Mouse (Mus musculus) c-Kit-positive CD71-positive TER-119-negative erythroid progenitor cells, embryonic 14.5 days (primary cell): ENCODE results near the gene Cage1.

Experiments
- DNase-seq: peaks from one replicate; pipeline ENCODE4 v3.0.0-alpha.2; 2013; ENCODE audit warnings: low read depth

Cage1 gene

DNA sequence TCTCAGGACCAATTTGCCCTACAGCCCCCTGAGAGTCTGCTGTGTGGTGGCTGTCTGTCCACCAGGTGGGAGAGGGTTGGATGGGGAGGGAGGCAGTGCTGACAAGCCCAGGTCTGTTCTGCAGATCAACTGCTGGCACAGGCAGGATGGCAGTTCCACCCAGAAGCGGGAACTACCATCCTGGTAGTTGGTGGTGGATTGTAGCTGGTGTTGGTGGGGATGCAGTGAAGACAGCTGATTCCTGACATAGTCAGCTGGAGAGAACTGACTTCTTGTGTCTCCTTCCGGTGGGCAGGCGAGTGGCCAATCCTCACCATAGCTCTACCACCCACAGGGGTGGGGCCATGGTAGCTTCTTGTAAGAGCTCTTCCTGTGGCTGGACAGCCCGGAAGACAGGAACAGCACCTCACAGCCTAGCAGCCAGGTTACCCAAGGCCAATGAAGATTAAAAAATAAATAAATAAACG, 26.4 kb downstream of the Cage1 start:
- no peak for DNase-seq

DNA sequence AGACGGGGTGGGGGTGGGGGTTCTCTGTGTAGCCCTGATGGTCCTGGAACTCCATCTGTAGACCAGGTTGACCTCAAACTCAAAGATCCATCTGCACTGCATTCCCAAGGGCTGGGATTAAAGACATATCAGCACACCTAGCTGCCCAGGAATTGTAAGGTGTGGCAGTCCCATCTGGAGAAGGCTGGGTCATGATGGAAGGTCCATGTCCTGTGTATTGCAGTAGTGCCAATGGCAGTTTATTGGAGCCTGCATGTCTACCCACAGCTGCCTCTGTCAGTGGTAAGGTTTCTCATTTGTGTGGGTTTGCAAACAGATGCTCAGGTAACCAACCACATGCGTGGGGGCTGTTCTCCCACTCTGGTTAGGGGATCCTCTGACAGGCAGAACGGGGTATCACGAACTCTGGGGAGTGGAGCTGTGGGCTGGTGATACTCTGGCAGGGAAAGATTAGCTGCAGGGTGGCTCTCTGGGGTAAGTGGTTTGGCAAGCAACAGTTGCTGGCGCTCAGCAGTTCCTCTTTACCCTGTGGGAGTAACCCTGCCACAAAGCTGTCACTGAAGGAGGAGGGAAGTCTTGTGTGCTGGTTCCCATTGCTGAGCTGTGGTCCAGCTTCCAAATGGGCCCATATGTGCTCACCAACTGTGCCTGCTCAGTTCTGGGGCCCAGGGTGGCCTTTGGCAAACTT, 27.0 kb downstream of the Cage1 start:
- DNase-seq: no peak

DNA sequence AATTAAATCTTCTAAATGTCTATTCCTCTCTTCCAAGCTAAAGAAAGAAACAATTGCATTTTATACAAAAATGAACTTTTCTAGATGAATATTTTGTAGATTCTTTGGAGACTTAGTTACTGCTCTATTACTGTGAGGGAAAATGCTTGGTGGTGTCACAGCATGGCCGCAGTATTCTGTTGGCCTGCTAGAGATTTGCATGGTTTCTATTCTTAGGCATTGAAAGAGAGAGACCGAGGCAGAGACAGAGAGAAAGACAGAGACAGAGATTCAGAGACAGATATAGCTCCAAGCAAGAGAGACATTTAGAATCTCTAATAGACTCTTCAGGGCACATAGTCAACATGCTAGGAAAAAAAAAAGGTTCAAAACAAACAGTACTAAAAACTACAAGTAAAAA, 28.9 kb downstream of the Cage1 start:
- no peak for DNase-seq

DNA sequence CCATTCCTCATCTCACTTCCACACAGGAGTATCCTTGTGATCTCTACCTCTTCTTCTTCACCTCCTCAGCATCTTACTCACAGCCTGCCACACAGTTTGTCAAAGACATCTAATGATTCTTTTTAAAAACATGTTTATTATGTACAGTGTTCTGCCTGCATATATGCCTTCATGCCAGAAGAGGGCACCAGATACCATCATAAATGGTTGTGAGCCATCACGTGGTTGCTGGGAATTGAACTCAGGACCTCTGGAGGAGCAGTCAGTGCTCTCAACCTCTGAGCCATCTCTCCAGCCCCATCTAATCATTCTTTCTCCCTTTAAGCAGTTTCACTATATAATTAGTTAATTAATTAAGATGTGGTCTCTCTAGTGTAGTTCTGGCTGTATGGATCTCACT, 34.4 kb downstream of the Cage1 start:
- DNase-seq: no peak

DNA sequence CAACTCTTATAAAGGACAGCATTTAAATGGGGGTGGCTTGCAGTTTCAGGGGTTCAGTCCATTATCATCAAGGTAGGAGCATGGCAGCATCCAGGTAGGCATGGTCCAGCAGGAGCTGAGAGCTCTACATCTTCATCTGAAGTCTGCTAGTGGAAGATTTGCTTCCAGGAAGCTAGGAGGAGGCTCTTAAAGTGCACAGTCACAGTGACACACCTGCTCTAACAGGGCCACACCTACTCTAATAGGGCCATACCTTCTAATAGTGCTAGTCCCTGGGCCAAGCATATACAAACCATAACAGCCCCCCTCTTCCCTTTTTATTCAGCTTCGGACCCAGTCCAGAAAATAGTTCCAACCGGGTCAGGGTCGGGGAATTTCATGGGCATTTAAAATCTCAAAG, 37.2 kb downstream of the Cage1 start:
- no peak for DNase-seq

DNA sequence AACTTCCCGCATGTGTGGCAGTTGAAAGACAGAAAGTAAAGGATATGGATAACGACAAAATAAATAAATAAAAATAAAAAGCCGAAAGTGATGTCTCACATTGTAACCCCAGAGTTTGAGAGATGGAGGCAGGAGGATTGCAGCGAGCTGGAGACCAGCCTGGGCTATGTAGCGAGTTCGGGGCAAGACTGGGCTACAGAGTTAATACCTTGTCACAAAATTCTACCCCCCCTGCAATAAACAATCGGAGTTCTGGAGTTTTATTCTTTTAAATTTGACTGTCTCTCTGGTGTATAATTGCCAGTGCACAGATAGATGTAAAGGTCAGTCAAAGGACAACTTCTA, 42.5 kb downstream of the Cage1 start:
- DNase-seq: no peak

DNA sequence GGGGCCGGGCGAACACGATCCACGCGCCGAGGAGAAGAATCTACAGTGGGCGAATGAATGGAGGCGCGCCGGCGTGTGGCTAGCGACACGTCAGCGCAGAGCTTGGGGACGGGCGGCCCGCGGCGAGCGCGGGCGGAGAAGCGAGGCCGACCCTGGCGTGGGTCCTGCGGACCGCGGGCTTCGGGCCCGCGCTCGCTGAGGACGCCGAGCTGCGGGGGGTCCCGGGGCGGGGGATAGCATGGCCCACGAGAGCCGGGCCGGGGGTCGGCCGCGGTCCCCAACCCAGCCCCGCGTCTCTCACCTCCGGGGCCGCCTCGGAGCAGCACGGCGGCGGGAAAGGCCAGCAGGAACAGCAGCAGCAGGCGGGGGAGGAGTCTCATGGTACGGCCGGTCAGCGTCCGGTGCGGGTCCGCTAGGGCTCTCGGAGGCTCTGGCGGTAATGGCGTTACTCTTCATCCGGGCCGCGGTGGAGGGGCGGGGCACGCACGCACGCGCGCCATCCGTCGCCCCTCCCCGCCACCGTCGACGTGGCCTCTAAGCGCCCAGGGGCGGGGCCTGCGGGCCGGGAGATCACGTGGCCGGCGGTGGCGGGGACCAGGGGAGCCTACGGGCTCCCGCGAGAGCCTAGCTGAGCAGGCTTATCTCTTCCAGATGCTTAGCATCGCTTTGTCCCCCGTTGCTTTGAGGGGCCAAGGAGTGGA, 43.0 kb downstream of the Cage1 start, which contains the start of gene Ssr1:
Ssr1 (minus strand) TSS at position 514 of the 701 bp plus-strand sequence.
- peak; percentile 89 for DNase-seq

DNA sequence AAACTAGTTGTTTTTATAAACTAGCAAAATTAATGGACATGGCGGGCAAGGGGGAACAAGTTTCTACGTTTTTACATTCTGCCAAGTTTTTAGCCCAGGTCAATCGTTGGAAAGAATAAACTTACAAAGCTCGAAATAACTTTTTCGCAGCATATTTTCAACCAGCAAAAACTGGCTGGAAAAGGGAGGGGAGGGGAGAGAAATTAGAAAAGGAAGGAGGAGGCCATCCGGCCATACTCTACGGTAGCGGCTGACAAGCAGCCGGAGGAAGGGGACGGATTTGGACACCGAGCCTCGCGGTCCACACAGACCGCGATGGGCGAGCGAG, 43.5 kb downstream of the Cage1 start:
- no peak for DNase-seq

DNA sequence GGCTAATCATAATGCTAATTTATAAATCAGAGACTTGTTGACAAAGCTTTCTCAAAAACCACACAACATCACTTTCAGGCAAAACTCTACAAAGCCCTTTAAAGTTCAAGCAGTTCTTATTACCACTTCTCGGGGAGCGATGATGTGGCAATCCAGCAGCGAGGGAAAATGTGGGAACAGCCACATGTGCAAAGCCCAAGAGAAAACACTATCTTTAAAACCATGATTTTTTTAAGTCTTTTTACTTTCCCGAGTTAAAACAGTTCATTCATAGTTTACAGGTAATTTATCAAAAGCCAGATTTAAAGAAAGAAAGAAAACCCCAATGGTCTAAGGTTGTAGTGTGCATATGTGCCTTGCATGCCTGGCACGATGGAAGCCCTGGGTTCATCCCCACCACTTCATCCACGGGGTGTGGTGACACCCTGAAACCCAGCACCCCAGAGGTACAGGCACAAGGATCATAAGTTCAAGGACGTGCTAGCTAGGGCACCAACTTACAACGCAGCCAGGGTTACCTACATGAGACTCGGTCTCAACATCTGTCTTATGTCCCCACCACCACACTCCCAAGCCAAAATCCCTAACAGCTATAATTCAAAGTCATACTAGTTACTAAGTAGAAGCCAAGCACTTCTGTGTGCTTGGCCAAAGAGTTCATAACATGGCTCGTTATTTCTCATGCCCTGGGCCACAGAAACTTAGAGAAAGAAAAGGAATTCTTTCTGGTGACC, 44.1 kb downstream of the Cage1 start:
- DNase-seq: peak; percentile 19

DNA sequence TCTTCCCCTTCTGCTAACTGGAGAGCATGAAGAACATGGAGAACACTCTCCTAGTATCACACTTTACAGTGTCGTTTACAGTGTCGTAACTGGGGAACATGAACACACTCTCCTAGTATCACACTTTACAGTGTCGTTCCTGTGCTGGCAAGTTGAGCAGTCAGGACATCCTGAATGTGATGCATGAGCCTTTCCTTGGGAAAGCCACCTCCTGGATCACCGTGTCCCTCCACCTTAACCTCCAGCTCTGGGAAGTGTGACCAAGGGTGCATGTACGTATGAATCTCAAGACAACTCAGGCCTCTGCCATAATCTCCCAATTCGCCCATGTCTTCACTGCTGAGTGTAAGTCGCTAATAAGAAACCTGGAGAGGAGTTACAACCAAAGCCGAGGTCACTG, 47.2 kb downstream of the Cage1 start:
- DNase-seq: no peak

DNA sequence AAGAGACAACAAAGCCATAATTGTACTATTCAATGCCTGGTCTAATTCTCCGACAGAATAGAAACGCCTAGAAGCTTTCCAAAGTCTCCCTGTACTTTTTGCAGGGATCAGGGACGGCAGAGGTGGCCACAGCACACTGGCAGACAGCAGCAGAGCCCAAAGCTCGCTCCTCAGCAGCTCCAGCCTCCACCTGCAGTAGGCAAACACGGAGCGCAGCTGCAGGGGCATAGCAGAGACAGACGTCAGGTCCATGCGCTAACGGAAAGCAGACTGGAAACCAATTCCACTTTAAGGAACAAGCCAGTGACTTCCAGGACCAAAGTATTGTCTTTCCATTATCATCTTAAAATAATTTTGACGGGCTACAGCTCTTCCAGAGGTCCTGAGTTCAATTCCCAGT, 50.7 kb downstream of the Cage1 start:
- no peak for DNase-seq

DNA sequence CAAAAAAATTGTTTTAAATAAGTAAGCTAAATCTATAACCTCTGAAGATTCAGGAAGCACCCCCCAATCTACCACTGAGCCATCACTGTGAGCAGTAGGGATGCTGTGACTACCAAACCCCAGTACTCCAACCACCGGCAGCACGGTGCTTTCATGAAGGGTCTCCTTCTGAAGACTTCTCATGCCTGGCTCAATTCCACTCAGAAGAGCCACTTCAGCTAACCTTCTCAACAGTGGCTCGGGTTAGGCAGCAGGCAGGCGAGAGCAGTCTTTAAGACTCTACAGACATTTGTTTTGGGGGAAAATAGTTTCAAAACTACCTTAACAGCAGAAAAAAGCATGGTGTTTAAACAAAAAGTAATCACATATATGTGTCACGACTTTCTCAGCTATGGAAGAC, 55.8 kb downstream of the Cage1 start:
- DNase-seq: no peak

DNA sequence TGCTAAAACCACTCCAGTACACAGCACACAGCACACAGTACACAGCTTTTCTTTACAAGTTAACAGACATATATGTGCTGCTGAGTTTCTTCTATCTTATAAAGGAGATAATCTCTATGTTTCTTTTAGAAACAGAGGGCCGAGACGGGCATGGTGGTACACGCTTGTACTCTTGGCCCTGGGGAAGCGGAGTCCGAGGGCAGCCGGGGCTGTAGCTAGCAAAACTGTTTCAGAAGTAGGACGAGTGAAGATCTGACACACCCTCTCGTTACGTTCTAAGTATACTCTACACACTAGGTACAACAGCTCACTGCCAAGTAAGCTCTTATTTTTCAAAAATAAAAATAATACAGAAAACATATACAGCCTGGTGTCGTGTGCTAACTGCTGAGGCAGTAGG, 56.5 kb downstream of the Cage1 start:
- DNase-seq: no peak

DNA sequence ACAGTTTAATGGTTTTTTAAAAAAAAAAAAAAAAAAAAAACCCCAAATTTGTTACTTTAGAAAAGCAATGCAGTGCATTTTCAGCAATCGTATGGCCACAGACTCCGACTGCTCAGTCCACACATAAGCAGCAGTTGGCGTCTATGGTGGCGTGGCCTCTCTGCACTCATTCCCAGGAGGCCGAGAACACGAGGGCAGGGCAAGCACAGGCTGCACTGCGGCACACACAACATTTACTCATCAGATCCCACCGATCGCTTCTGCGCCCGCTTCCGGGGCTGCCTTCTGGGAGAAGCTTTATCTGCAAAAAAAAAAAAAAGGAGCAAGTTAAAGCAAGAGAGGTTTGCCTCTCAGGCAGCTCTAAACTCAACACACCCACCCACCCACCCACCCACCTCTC, 57.4 kb downstream of the Cage1 start:
- DNase-seq: no peak

DNA sequence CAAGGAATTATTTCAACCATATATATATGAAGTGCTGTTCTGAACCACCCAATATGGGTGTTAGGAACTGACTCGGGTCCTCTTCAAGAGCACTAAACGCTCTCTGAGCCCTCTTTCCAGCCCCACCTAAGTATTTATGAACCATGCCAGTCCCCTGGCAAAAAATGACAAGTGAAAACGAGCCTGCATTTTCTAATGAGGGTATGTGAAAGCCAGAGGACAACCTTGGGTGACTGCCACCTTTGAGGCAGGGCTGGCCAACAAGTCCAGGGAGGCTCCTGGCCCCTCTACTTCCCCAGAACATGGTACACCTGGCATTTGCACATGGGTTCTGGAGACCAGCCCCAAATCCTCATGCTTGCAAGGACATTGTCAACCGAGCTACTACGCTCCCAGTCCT, 62.1 kb downstream of the Cage1 start:
- no peak for DNase-seq

DNA sequence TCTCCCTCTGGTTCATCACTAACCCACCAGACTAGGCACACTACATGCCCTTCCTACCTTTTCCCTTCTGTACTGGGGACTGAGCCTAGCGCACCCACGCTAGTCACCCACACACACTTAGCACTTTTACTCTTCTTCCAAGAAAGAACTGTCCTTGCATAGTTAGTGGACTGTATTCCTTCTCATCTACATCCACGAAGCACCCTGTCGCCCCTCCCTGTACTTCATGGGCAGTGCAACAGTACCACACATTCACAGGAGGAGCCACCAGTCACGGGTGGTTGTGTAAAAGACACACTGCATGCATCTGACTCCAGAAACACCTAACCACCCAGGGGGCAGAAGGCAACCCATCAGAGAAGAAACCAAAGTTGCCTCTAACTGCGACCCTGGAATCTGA, 62.8 kb downstream of the Cage1 start:
- no peak for DNase-seq

DNA sequence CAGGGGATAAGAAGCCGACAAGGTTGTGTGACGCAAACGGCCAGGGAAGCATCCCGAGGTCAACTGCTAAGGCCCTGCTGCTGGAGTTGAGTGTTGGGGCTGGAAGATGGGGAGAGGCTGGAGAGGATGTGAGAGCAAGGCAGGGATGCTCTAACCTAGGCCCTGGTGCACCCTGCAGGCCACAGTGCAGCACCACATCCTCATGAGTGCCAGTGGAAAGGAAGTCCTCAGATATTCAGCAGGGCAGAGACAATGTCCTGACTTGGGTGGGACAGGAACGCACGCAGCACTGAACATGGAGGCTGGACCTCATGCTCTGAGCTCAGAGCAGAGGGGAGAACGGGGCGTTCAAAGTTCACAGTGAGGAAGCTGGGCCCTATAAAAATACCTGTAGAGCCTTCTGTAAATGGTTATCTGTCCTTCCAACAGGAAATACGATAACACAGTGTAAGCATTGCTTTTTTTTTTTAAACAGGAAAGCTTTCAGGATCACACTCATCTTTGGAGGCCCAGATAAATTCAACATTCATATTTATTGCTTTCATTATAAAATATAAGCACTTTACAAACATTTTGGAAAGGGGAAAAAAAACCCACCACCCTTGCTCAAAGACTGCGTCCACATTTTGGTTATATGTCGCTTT, 65.9 kb downstream of the Cage1 start:
- no peak for DNase-seq

DNA sequence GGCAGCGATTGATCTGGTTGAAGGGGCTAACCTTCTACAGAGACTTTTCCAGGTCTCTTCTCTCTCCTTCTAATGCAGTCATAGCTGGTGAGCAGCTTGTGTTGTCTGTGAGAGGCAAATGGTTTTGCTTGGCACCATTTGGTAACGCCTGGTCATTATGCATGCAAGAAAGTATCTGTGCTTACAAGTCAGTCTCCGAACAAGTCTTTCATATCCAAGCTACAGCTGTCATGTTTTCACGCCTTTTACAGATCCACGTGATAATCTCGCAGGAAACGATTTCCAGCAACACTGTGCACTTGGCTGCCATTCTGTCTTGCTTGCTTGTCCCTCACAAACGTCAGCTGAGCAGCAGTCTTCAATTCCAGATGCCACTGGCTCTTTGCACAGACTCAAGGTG, 66.9 kb downstream of the Cage1 start:
- DNase-seq: no peak

DNA sequence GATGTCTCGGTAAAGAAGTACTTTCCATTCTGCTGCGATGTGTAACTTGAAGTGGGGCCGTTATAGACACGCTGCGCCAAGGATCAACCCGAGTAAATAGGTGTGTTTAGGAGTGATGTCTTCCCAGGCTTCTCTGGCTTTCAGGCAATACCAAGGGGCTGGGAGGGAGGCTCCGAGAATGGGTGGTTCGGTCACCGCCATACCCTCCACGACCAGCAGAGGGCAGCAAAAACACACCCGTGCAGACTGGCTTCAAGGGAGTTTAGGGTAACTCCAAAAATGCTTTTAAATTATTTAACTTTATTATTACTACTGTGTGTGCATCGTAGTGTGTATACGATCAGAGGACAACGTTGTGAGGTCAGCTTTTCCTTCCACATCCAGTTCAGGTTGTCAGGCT, 67.5 kb downstream of the Cage1 start:
- DNase-seq: peak; percentile 75

DNA sequence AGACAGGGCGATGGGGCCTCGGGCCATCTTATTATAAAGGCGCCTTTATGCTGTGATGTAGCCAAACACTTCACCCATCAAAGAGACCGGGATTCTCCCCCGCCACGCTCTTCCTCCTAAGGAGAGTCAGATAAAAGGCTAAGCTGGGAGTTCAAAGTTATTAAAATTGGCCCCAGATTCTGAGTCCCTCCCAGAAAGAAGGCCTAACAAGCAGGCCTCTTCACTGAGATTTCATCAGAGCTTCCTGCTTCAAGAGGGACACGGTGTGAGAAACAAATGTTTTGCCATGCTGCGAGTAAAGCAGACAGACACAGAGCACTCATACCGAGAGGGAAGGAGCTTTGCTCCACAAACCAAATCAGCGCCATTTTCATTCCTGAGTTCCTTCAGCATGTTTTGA, 69.3 kb downstream of the Cage1 start:
- DNase-seq: no peak

DNA sequence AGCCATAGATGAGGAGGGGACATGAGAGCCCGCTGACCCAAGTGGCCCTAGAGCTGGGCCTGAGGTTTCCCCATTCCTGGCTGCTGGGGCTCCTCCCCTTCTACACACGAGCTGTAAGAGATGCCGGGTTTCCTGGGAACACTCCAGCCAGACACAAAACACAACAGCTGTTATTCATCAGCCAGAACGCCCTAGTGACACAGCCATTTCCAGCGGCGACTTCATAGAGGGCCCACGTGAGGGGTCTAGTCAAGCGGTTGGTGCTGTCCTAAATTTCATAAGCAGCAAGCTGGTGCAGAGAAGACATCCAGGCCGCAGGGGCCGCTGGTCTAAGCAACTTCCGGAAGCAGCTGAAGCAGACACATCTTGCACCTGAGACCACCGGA, 69.8 kb downstream of the Cage1 start:
- DNase-seq: no peak

DNA sequence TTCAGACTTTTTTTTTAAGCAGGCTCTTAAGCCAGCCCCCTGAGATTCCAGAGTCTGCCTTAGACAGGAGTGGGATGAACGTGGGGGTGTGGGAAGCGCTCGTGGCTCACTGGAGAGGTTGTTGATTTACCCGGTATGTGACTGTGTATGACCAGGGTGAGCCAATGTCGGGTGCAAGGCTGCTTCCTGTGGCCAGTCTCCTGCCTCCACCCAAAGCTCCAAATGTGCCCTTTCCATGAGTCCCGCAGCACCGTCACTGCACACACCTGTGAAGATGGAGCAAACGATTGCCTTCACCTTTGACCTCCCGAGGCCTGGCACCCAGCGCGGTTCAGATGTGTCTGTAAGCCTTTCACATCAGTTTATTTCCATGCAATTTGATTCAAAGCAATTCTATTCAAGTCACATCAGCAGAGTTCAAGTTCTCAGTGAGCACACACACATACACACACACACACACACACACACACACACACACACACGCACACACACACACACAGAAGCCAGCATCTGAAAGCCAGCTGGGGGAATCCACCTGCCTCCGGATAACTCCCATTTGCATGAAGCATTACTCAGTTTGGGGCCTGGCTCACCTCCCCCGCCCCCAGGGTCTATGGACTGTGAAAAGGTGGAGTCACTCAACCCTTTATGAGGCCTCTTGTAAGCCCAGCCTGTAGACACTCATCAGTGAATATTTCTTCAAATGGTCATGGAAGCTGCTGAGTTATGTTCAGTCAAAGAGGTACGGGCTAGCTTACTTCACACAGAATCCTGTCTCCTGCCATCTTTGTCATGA, 70.4 kb downstream of the Cage1 start:
- no peak for DNase-seq
